Comparison of ENCODE assay signal across 27 mouse cellular contexts in the genomic region with DNA sequence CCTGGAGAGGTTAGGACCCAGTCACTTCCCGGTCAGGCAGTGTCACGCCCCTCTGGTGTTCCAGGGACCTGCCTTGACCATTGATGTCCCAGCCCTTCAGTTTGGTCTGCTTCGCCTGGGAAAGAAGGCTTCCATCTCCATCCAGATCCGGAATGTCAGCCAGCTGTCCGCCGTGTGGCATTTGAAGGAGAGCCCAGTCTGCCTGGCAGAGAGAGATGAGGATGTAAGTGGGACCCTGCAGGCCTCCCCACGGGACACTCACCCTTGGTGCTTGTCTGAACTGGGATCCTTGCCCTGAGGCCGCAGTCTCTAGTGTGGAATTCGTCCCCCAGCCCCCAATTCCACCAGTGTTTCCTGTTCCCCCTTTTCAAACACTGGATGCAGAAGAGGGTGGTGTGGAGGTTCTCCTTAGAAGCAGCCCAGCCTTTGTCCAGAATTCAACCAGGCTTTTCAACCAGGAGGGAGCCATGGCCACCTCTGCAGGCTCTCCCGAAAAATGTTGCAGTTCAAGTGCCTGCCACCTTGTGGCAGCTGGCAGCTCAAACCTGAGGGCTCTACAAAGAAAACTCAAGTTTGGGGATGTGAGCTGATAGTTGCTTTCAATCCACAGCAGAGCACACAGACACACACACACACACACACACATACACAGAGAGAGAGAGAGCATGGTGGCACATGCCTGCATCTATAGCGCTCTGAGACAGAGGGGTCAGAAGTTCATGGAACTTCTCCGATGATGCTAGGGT. TPM values are rescaled to one million over a fixed set of nuclear protein-coding genes. Genes with fewer than 3 reads are reported as not detected.
DNase-seq lines count a peak whose midpoint lies in the region; ATAC-seq and TF ChIP-seq lines count a peak whose summit lies in the region.
"Had no signal": no experiment of that assay in that cellular context is flagged by ENCODE, and none has a peak within 500 bp of the region (broad histone marks: within the 10 kb centered on the region; RNA-seq: fewer than 3 reads in every experiment).

No protein-coding gene starts in this region.

- H3K27ac ChIP-seq in intestine, postnatal 0 days (ENCODE audit: low read depth, low read length): no peak overlapping the region
- no peak overlapping the region for H3K27ac ChIP-seq in intestine, embryonic 15.5 days
- H3K27ac ChIP-seq in midbrain, embryonic 11.5 days (ENCODE audit: low read depth, low read length): no peak overlapping the region
- no peak overlapping the region for H3K27ac ChIP-seq in midbrain, embryonic 13.5 days
- H3K27ac ChIP-seq: embryonic facial prominence, embryonic 12.5 days; forebrain, embryonic 13.5 days had no signal

- H3K4me1 ChIP-seq in intestine, postnatal 0 days (replicated peaks; ENCODE audit: control insufficient read depth, insufficient read depth, low read length): no peaks in the 10 kb centered on the region
- H3K4me1 ChIP-seq in intestine, embryonic 15.5 days (replicated peaks): 0 out of 2 replicates have a peak, but pooled peaks cover 4% of the 10 kb centered on the region
- H3K4me1 ChIP-seq in midbrain, embryonic 11.5 days (ENCODE audit: control insufficient read depth, insufficient read depth, low read length): no peaks in the 10 kb centered on the region
- H3K4me1 ChIP-seq in midbrain, embryonic 13.5 days (replicated peaks): no peaks in the 10 kb centered on the region
- H3K4me1 ChIP-seq: embryonic facial prominence, embryonic 12.5 days; forebrain, embryonic 13.5 days had no signal

- H3K4me3 ChIP-seq in intestine, postnatal 0 days (ENCODE audit: low read depth, low read length): no peak overlapping the region
- H3K4me3 ChIP-seq in intestine, embryonic 15.5 days (replicated peaks): no peak overlapping the region
- H3K4me3 ChIP-seq in midbrain, embryonic 11.5 days (ENCODE audit: low read depth, low read length): no peak overlapping the region
- H3K4me3 ChIP-seq in midbrain, embryonic 13.5 days (replicated peaks): no peak overlapping the region
- H3K4me3 ChIP-seq: embryonic facial prominence, embryonic 12.5 days; erythroblast, embryonic 14.5 days; forebrain, embryonic 13.5 days; myocyte had no signal

- TF ChIP-seq POLR2A in brain, embryonic 14.5 days (IDR thresholded peaks at IDR 0.05; ENCODE audit: borderline replicate concordance, extremely low read depth, insufficient read depth, insufficient read length, poor library complexity, severe bottlenecking): no peak

- no peak for ATAC-seq in intestine, postnatal 0 days
- ATAC-seq in intestine, embryonic 15.5 days: no peak; the same call in 1 of the 2 replicates
- no peak for ATAC-seq in midbrain, embryonic 11.5 days (ENCODE audit: low FRiP score)
- ATAC-seq in midbrain, embryonic 13.5 days: no peak
- ATAC-seq: forebrain, embryonic 13.5 days had no signal

- DNase-seq in embryo, embryonic 11 days: peak; percentile 18
- no peak for DNase-seq in embryo, embryonic 10.5 days (ENCODE audit: low spot score)
- DNase-seq in midbrain, embryonic 11.5 days (ENCODE audit: low spot score, missing footprints): peak; percentile 73
- no peak for DNase-seq in brain, embryonic 14.5 days (ENCODE audit: low read depth)
- DNase-seq: cerebellum, adult 8-10 months; gastrocnemius, postnatal 10 days; heart, adult 18-20 months; kidney, postnatal 10 days; left cerebral cortex, postnatal 4 days; liver; lung, postnatal 36 days; right cerebral cortex, postnatal 14 days; spleen, adult 18-20 months; thymus, postnatal 36 days had no signal

- H3K36me3 ChIP-seq in intestine, postnatal 0 days (ENCODE audit: control insufficient read depth, insufficient read depth): no peaks in the 10 kb centered on the region
- H3K36me3 ChIP-seq in intestine, embryonic 15.5 days: no peaks in the 10 kb centered on the region
- no peaks in the 10 kb centered on the region for H3K36me3 ChIP-seq in midbrain, embryonic 11.5 days (ENCODE audit: control insufficient read depth, insufficient read depth, low read length)
- no peaks in the 10 kb centered on the region for H3K36me3 ChIP-seq in midbrain, embryonic 13.5 days
- H3K36me3 ChIP-seq: embryonic facial prominence, embryonic 12.5 days had no signal

- H3K27me3 ChIP-seq in intestine, postnatal 0 days (replicated peaks; ENCODE audit: control insufficient read depth, insufficient read depth, low read length): no peaks in the 10 kb centered on the region
- no peaks in the 10 kb centered on the region for H3K27me3 ChIP-seq in intestine, embryonic 15.5 days (replicated peaks)
- H3K27me3 ChIP-seq in midbrain, embryonic 11.5 days (ENCODE audit: control insufficient read depth, insufficient read depth, low read length): no peaks in the 10 kb centered on the region
- H3K27me3 ChIP-seq in midbrain, embryonic 13.5 days: no peaks in the 10 kb centered on the region
- H3K27me3 ChIP-seq: CH12.LX; embryonic facial prominence, embryonic 12.5 days; forebrain, embryonic 13.5 days had no signal

- peak; percentile 15; the same call in 1 of the 2 replicates for TF ChIP-seq CTCF in intestine, postnatal 0 days (IDR thresholded peaks at IDR 0.05; ENCODE audit: low read depth)
- peak; percentile 40; the same call in 1 of the 2 replicates for TF ChIP-seq CTCF in brain, embryonic 14.5 days (IDR thresholded peaks at IDR 0.05; ENCODE audit: borderline replicate concordance, extremely low read depth, insufficient read depth, insufficient read length)

- no peak overlapping the region for H3K9ac ChIP-seq in intestine, postnatal 0 days (ENCODE audit: low read depth, low read length)
- H3K9ac ChIP-seq in intestine, embryonic 15.5 days: no peak overlapping the region
- H3K9ac ChIP-seq in midbrain, embryonic 11.5 days (ENCODE audit: low read length): no peak overlapping the region
- H3K9ac ChIP-seq in midbrain, embryonic 13.5 days (replicated peaks): no peak overlapping the region
- H3K9ac ChIP-seq: embryonic facial prominence, embryonic 12.5 days; forebrain, embryonic 13.5 days had no signal

- WGBS in intestine, postnatal 0 days: 71% methylated on average over 12 of the region's 12 CpGs
- 78% methylated on average over 12 of the region's 12 CpGs for WGBS in intestine, embryonic 15.5 days
- 85% methylated on average over 12 of the region's 12 CpGs for WGBS in midbrain, embryonic 11.5 days
- WGBS in midbrain, embryonic 13.5 days: 82% methylated on average over 12 of the region's 12 CpGs

- H3K9me3 ChIP-seq in intestine, postnatal 0 days (ENCODE audit: control insufficient read depth): no peaks in the 10 kb centered on the region
- H3K9me3 ChIP-seq in intestine, embryonic 15.5 days: no peaks in the 10 kb centered on the region
- no peaks in the 10 kb centered on the region for H3K9me3 ChIP-seq in midbrain, embryonic 11.5 days (ENCODE audit: control insufficient read depth, low read length)
- H3K9me3 ChIP-seq in midbrain, embryonic 13.5 days: no peaks in the 10 kb centered on the region
- H3K9me3 ChIP-seq: embryonic facial prominence, embryonic 12.5 days; forebrain, embryonic 13.5 days had no signal

- no peak overlapping the region for H3K4me2 ChIP-seq in intestine, postnatal 0 days (replicated peaks; ENCODE audit: low read depth)
- no peak overlapping the region for H3K4me2 ChIP-seq in intestine, embryonic 15.5 days (replicated peaks)
- no peak overlapping the region for H3K4me2 ChIP-seq in midbrain, embryonic 11.5 days
- no peak overlapping the region for H3K4me2 ChIP-seq in midbrain, embryonic 13.5 days (replicated peaks)
- H3K4me2 ChIP-seq: embryonic facial prominence, embryonic 12.5 days; forebrain, embryonic 13.5 days had no signal

RNA-seq across cellular contexts. Expression of a gene that starts 26.3 kb away (rescaled TPM):
- 0.05 and 0.07 TPM in 2 replicates for polyA plus RNA-seq in intestine, postnatal 0 days (2015; fragmentation: Nextera tagmentation; extraction: Ambion mirVana)
- 0.51 and 0.72 TPM in 2 replicates for polyA plus RNA-seq in intestine, embryonic 15.5 days (2015; fragmentation: Nextera tagmentation; extraction: Ambion mirVana)
- 0.51 and 0.65 TPM in 2 replicates for polyA plus RNA-seq in midbrain, embryonic 11.5 days (2014; fragmentation: Nextera tagmentation; extraction: Ambion mirVana)
- 0.75 and 0.81 TPM in 2 replicates for polyA plus RNA-seq in midbrain, embryonic 13.5 days (2015; fragmentation: Nextera tagmentation; extraction: Ambion mirVana)
- 0.92 and 2.2 TPM in 2 replicates for polyA plus RNA-seq in brain, embryonic 14.5 days (2012; rRNA removed)
- polyA plus RNA-seq: erythroblast, embryonic 14.5 days had no signal

RNA-seq across cellular contexts. Expression of a gene that starts 28.3 kb away (rescaled TPM):
- polyA plus RNA-seq in intestine, postnatal 0 days (2015; fragmentation: Nextera tagmentation; extraction: Ambion mirVana): 16.4 and 17.5 TPM in 2 replicates
- 1.9 and 2.2 TPM in 2 replicates for polyA plus RNA-seq in intestine, embryonic 15.5 days (2015; fragmentation: Nextera tagmentation; extraction: Ambion mirVana)
- polyA plus RNA-seq in midbrain, embryonic 11.5 days (2014; fragmentation: Nextera tagmentation; extraction: Ambion mirVana): 1.0 and 1.4 TPM in 2 replicates
- polyA plus RNA-seq in midbrain, embryonic 13.5 days (2015; fragmentation: Nextera tagmentation; extraction: Ambion mirVana): 1.4 TPM in 2 replicates
- polyA plus RNA-seq in brain, embryonic 14.5 days (2012; rRNA removed): 1.4 and 2.1 TPM in 2 replicates

RNA-seq across cellular contexts. Expression of a gene that starts 30.4 kb away (rescaled TPM):
- not detected in 2 replicates for polyA plus RNA-seq in intestine, postnatal 0 days (2015; fragmentation: Nextera tagmentation; extraction: Ambion mirVana)
- polyA plus RNA-seq in intestine, embryonic 15.5 days (2015; fragmentation: Nextera tagmentation; extraction: Ambion mirVana): not detected in 2 replicates
- not detected in 2 replicates for polyA plus RNA-seq in midbrain, embryonic 11.5 days (2014; fragmentation: Nextera tagmentation; extraction: Ambion mirVana)
- not detected in 2 replicates for polyA plus RNA-seq in midbrain, embryonic 13.5 days (2015; fragmentation: Nextera tagmentation; extraction: Ambion mirVana)
- polyA plus RNA-seq in brain, embryonic 14.5 days (2012; rRNA removed): not detected in 2 replicates
- polyA plus RNA-seq: embryonic facial prominence, embryonic 12.5 days; erythroblast, embryonic 14.5 days; forebrain, embryonic 13.5 days; frontal cortex, adult 2 months; heart, embryonic 16.5 days; hindbrain, embryonic 11.5 days; intestine, embryonic 14.5 days; myocyte; neural tube, embryonic 14.5 days had no signal

RNA-seq across cellular contexts. Expression of a gene that starts 35.3 kb away (rescaled TPM):
- 6.3 and 6.5 TPM in 2 replicates for polyA plus RNA-seq in intestine, postnatal 0 days (2015; fragmentation: Nextera tagmentation; extraction: Ambion mirVana)
- 16.8 and 18.7 TPM in 2 replicates for polyA plus RNA-seq in intestine, embryonic 15.5 days (2015; fragmentation: Nextera tagmentation; extraction: Ambion mirVana)
- 24.2 and 25.8 TPM in 2 replicates for polyA plus RNA-seq in midbrain, embryonic 11.5 days (2014; fragmentation: Nextera tagmentation; extraction: Ambion mirVana)
- polyA plus RNA-seq in midbrain, embryonic 13.5 days (2015; fragmentation: Nextera tagmentation; extraction: Ambion mirVana): 20.0 and 21.0 TPM in 2 replicates
- 20.4 and 25.0 TPM in 2 replicates for polyA plus RNA-seq in brain, embryonic 14.5 days (2012; rRNA removed)

Comparison
In these comparisons a context has a peak if more than half of its experiments do, and no peak if none do; other contexts are left out.
1. DNase-seq: peak in embryo, embryonic 11 days (single experiment) and midbrain, embryonic 11.5 days (single experiment); none in embryo, embryonic 10.5 days (single experiment) and brain, embryonic 14.5 days (single experiment).